Mouse (Mus musculus): ENCODE results near the gene Wdr24.

Wdr24 gene

DNA sequence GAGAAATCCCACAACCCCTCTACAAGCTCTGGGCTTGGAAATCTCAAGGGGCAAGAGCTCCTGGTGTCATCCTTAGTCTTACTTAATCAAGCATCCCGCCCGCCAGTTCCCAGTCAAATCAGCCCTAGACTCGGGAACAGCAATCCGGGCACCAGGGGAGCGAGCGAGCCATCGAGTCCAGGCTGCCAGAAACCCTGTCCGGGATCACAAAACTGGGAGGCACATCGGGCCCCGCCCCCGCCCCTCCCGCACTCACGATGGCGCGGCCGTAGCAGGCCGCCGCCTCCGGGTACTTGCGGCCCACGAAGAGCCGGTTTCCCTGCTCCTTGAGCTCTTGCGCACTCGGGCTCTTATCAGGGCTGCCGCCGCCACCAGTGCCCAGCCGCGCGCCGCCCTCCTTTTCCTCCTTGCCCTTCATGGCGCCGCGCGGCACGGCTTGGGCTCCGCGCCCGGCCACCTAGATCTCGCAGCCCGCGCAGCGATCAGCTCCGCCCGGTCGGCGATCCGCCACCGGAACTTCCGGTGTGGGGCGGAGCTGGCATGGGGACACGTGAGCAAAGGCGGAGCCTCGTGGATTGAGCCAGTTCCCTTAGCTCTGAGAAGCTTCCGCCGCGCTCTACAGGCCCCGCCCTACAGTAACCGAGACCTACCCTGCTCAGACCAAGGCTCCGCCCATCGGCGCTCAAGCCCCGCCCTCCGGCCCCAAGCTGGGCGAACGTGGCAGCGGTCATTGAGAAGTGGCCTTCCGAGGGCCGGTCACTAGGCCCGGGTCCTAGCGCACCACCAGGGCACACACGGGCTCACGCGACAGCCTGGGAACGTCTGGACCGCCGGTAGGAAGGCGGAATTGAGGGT, 9.2 kb downstream of the Wdr24 start:
- DNase-seq, result peak; percentile 99

DNA sequence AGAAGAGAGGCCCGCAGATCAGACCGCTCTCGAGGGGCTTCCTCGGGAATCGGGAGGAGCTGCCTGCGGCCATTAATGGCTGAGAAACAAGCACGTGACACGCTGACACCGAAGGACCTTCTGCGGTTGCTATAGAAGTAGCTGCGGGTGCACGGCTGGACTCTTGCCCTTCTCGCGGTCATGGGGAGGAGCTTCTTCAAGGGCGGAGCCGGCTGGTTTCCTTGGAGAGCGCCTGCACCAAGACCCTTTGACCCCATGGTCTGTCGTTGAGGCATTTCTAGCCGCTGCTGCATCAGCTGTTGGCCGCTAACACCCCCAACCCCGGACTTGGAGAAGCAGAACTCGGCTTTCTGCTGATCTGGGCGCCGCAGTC, 9.8 kb downstream of the Wdr24 start, which contains the start of gene Stub1:
TSS of gene Stub1 (minus strand) at position 114 of the 373 bp plus-strand sequence.
- DNase-seq, result peak; percentile 85

DNA sequence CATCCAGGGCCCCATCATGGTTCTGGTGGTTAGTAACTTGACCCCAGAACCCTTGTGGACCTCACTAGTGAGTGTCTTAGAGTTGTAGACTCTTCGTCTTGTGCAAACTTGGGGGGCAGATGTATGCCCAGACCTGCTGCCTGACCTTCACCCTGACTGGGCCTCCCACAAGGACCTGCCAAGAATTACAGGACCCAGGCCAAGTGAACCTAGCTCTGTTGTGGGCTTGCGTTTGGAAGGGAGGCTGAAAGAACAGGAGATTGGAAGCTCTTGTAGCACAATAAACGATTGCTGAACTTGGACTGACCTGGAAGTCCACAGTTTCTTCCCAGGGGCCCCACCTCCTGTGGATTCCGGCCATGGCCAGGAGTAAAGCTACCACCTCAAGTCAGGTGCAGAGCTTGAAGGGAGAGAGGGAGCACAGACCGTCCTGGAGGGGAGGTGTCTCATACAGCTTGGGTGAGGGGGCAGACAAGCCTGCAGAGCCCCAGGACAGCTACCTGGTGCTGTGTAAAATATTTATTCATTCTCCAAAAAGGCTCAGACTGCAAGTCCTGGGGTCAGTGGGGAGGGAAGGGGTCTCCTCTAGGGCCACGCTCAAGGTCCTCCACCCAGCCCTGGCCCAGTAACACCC, 10.7 kb downstream of the Wdr24 start:
- DNase-seq, result no peak

DNA sequence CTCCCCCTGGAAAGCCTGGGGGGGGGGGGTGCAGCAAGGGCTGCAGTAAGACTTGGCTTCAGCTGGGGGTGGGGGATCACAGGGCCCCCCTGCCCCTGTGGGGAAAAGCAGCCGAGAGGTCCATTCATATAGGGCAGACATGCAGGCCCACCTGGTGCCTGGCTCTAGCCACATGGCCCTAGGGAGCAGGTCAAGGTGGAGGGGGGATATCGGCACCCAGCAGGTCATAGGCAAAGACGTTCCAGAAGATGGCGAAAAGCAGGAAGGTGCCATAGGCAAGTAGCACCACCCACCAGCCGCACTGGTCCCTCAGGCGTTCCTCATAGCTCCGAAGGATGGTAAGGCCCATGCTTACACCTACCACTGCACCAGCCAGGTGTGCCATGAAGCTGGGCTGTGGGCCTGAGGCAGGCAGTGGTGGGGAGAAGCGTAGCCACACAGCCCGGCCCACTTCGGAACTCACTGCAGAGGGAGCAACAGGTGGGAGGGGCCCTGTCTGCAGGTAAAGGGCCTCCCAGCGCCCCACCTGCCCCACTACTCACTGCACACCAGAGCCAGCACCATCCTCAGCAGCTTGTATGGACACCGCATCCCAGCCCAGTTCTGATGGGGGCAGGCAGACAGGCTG, 11.3 kb downstream of the Wdr24 start:
- DNase-seq, result no peak

DNA sequence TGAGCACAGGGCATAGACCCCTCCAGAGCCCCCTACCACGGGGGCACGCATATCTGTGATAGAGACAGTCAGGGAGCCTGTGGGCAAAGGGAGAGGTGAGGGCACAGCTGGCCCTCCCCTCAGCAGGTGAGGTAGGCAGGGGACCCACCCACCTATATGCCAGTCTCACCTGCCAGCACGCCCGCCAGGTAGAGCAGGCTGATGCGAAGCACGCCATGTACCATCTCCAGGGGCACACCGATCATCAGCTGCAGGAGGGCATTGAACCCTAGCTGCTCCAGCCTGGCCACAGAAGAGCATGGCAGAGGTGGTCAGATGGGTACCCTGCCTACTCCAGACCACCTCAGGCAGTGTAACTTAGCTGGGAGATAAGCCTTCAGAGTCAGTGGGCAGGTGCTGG, 11.9 kb downstream of the Wdr24 start:
- DNase-seq, result no peak

DNA sequence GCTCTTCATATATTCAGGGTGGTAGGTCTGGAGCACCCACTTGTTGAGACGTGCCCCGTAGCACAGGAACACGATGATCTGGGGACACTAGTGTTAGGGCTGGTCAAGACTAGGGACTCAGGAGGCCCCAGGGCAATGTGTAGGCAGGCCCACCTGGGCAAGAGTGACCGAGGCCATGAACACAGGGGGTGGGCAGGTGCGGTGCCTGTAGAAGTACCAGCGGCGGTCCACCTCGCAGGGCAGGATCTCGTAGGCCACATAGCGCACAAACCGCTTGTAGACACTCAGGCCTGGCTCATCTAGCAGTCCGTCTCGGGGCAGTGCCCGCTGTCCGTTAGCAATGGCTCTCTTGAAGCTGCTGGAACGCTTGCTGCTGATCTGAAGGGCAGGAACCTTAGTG, 12.4 kb downstream of the Wdr24 start:
- DNase-seq, result no peak

DNA sequence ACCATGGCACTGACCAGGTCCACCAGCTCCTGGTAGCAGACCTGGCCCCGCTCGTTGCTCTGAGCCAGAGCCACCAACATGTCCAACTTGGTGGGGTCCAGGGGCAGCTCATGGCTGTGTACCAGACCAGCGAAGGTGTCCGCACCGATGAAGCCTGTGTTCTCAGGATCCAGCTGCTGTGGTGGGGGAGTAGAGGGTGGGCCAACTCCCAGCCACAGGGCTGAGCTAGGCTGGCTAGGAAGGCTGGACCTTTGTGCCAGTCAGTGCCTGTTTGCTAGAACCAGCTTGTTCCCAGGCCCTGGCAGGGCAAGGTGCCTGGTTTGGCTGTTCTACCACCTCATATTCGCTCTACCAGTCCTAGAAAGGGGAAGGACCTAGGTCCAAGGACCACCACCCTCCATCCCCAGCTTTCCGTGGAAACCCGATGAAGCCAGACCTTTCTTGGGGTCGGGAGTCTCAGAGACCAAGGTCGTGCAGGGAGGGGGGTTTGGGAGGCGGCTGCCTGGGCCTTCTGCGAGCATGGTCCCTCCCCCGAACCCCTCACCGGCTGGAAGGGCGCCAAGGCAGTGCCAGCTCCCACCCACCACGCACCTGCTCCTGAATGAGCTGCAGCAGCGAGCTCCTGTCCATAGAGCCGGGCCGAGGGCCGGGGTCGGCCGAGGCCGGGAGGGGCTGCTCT, 13.1 kb downstream of the Wdr24 start:
- no peak for DNase-seq

DNA sequence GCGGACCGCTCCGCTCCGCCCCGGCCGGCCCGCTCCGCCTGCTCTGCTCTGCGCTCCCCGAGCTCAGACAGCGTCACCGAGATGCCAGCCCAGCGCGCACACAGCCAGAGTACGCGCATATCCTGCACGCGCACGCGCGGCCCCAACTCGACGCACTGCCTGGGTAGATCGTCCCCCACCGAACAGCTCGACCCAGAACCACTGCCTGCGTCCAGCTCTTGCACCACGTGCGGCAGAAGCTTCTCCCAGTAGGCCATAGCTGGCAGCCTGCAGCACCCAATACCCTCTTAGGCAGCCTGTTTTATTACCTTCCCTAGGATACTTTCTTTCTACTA, 13.6 kb downstream of the Wdr24 start, which contains the start of gene Rhbdl1:
TSS of gene Rhbdl1 (minus strand) at position 220 of the 335 bp plus-strand sequence.
- peak; percentile 90 for DNase-seq

DNA sequence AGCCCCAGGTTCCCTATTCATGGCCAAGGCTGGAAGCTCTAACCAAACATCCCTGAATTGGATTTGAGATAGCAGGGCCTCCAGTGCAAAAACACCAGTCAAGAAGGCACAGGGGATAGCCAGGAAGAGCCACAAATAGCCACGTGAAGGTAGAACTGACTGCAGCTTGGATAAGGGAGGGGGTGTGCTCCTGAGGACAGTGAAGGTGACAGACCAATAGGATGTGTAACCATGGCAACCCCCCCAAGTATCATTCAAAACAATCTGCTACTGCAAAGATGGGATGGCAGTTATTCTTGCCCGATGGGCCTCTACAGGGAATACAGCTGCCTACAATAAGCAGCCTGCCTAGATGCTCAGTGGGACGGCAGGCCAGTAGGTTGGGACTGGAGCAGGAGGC, 14.1 kb downstream of the Wdr24 start:
- DNase-seq, result no peak

DNA sequence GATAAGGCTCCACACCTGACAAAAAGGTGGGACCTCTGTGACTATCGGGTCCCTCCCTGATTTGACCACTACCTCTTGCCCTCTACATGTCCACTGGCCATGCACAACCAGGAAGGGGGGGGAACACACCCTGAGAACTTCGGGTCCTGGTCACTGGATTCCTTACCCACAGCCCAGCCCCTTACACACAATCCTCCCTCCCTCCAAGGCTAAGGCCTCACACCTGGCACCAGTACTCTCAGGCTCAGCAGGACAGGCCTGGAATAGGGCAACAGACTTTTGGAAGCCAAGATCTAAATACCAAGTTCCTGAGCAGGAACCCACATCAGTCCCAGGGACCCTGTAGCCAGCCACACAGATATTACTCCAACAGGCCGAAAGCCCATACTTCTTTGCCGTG, 15.5 kb downstream of the Wdr24 start:
- no peak for DNase-seq

DNA sequence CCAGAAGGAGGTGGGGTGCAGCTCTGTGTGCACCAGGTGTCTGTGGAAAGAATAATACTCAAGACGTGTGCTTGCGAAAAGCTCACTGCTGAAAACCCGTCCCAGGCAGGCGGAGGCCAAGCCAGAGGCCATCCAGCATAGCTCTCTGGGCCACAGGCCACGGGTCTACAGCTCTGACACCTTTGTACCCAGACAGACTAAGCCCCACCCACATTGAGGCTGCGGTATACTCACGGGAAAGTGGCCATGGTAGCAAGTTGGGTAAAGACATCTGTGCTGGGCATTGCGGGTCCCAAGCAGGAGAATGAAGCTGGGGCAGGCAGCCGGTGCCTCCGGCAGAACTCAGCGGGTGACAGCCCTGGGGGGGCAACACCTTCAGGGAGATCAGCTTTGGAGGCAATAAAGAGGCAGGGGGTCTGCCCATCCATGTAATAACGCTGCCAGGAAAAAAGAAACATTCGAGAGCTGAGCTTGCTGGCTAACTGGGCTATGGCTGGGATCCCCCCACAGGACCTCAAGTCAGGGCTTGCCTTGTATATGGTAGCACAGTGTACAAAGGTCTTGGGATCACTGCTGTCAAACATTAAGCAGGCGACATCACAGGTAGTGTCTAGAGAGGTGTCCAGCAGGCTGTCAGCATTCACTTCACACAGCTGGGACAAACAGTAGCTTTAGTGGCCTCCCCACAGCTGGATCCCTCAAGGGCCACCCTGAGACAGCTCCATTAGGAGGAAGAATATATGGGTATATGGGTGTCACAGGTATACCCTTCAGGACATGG, 16.2 kb downstream of the Wdr24 start:
- DNase-seq, result no peak

DNA sequence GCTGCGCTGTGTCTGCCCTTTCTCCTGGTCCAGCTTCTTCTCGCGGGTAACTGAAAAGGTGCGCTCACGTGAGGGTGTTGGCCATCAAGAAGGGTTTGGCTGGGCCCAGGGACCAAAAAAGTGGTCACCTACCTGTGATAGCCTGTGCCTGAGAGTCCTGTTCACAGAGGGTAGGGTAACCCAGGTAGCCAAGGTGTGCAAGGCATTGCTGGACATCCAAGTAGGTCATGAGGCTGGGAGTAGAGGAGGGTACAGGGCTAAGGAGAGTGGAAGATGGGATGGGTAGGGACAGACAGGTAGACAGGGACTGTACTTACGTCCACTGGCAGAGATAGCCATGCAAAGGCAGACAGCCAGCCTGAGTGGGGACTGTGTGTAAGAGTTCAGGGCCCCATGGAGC, 17.1 kb downstream of the Wdr24 start:
- no peak for DNase-seq

DNA sequence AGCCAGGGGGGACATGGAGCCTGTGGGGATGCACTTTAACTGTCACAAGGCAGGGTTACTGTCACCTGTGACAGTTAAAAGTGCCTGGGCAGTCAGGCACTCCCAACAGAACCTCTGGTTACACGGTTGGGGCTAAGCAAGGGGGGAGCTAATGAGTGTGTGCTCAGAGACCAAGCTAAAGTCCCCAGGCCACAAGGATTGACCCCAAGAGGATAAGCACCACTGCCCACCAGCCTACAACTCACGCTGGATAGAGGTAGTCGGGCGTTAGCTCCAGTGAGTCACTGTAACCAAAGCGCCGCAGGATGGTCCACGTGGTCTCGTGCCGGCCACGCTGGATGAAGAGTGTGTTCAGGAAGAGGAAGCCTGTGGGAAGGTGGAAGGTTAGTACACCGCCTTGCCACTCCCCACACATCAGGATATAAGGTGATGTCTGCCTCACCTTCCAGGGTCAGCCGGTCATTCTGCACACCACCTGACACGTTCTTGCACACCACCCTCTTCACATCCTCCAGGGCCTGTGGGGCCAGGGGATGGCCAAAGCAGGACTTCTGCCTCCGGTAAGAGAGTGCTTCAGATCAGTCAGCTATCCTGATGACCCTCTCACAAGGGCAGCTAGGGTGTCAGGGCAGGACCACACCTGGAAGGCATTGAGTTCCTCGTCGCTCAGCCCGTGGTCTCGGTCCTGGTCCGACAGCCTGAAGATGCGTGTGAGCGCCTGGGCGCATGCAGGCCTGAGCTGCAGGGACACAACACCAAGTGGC, 17.9 kb downstream of the Wdr24 start, which contains the start of gene Gm20683:
TSS of gene Gm20683 (minus strand) at position 647 of the 764 bp plus-strand sequence.
- no peak for DNase-seq

DNA sequence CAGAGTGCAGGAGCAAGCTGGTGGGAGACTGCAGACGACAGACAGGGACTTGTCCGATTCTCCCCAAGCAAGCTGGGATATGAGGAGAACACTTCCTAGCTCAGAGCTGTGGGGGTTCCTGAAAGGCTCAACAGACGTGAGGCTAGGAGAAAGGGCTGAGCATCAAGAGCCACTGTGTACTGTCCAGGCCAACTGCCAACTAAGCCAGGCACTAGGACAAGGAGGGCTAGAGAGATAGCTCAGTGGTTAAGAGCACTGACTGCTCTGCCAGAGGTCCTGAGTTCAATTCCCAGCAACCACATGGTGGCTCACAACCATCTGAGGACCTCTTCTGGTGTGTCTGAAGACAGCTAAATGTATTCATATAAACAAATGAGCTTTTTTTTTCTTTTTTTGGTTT, 19.1 kb downstream of the Wdr24 start:
- no peak for DNase-seq

DNA sequence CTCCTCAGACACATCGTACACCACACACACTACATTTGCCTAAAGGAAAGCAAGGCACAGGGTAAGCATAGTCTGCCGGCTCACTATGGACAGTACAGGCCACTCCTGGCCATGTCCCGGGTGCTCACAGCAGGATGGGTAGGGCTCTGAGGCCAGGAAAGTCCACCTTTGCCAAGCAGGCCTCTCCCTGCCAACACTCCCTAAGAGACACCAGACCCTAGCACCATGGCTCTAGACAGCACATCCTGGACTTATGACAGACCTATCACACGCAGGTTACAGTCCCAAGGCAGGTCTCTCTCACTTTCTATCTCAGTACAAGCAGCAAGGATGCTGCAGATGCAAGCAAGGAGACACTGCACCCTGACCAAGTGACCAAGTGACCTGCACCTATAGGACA, 19.7 kb downstream of the Wdr24 start:
- no peak for DNase-seq

DNA sequence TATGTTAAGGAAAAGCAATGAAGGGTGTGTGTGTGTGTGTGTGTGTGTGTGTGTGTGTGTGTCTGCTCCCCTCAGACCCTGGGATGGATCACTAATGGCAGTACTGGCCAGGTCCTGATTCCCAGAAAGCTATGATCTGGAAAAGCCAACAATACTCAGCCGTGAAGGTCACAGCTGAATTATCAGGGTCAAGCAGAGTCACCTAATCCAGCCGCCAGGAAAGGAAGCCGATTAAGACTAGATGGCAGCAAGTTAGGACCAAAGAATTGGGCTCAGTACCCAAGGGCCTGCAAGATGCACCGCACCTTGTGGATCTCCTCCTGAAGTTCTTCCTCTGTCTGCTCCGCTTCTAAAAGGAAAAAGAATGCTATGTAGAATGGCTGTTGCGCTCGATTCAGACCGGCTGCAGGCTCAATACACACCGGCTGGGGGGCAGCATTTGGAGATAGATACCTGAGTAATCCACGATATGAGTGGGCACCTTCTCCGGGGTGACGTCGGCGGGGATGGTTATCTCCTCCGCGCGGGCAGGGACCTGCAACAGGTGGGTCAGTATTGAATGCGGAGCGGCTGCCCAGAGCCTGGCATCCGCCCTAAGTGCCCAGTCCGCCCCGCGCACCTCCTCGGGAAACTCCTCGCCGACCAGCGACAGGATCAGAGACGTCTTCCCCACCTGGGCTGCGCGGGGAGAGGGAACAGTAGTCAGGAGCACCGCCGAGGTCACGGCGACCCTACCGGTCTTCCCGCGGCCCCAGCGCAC, 20.4 kb downstream of the Wdr24 start:
- no peak for DNase-seq

DNA sequence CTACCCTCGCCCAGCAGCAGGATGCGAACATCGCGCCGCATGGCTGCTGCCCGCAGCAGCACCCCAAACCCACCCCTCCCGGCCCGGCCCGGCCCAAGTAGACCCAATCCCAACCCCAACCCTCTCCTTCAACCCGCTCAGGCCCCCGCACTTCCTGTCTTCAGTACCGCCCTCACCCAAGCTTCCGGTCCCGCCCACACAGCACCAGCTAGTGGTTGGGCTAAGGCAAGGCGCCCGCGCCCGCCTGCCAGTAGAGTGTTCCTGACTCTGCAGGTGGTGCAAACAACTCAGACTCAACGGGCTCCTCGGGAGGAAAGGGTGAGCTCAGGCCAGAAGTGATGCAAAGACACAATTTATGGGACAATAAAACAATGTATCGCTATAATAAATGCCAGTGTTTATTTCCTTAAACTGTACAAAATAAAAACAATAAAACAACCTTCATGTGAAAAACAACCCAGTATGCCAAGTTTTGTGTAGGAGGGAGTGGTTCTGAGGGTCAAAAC, 21.0 kb downstream of the Wdr24 start, which contains the start of gene Rhot2:
TSS of gene Rhot2 (minus strand) at position 456 of the 506 bp plus-strand sequence.
- DNase-seq, result peak; percentile 97

DNA sequence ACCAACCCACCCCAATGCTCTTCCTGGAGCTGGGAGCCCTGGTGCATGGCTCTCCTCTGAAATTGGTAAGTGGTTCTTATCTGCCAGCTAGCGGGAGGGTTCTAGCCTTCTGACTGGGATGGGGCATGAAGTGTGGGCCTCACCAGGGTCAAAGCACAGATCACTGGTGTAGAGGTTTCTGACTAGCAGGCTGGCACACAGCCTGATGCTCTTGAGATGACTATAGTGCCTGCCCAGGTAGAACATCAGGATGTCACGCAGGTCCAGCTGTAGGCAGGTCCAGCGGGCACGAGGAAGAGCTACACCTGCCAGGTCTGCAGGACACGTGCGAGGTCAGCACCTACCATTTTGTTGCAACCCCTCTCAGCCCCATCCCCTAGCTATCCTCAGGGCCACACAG, 36.8 kb downstream of the Wdr24 start:
- no peak for DNase-seq

DNA sequence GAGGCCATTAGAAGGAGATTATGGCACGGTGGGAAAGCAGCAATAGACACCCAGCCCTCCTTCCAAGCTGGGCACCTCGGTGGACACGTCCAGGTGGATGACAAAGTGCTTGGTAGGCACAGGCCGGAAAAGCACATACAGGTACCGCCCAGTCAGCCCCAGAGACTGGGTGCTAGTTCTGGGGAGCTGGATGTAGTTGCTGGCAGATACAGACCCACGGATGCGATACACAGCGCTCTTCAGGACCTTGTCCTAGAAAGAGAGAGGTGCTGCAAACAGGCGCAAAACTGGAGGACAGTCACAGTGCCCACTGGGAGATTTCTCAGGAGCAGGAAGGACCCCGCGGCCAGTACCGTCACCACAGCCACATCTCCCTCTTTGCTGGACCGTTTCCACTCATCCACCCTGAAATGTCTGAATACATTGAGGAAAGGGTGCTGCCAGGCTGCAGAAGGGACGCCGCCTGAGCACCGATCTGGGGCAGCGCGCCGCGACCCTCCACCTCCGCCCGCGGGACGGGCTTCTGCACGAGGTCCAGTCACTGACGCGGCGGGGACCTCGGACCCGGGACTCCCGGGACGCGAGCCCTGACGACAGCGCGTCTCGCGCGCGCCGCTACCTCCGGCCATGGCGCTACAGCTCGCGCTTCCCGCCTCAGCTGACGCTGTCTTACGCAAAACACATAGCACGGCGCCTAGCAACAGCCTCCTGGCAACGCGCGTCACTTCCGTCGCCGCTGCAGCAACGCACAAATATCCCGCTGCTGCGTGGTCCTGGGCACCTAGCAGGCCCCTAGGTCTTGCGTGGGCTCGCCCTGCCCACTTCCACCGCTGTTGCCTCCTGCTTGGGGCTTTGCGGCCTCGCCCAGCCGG, 37.6 kb downstream of the Wdr24 start, which contains the start of gene Wdr90:
TSS of gene Wdr90 (minus strand) at position 670 of the 872 bp plus-strand sequence.
- peak; percentile 97 for DNase-seq
